Mouse (Mus musculus) frontal cortex, postnatal 10 days (tissue): ENCODE results near the gene Tmem54.

Experiments used
- DNase-seq, 2 experiments: peaks; one replicate each; pipeline ENCODE4 v3.0.0; 2022; ENCODE audit warnings: low spot score in 2 of 2, mixed read lengths in 1 of 2

The Tmem54 gene

GRCm38 (mm10) chr4:129149321-129149720 lies 44.0 kb downstream of the Tmem54 start:
- no peak for DNase-seq

- DNase-seq: no peak
These were observed 46.0 kb downstream of the Tmem54 start for GRCm38 (mm10) chr4:129151276-129151811.

- no peak for DNase-seq
These were observed 52.2 kb downstream of the Tmem54 start for GRCm38 (mm10) chr4:129157541-129157940.

- no peak for DNase-seq
These were observed 53.2 kb downstream of the Tmem54 start for GRCm38 (mm10) chr4:129158549-129158948.

GRCm38 (mm10) chr4:129161076-129161475 lies 55.7 kb downstream of the Tmem54 start:
- DNase-seq: no peak
